Comparison of ENCODE assay signal across 8 mouse cellular contexts in genomic region chr16:30060412-30060811, GRCm38 (mm10). TPM values are rescaled to one million over a fixed set of nuclear protein-coding genes. Genes with fewer than 3 reads are reported as not detected.
DNase-seq lines count a peak whose midpoint lies in the region; ATAC-seq and TF ChIP-seq lines count a peak whose summit lies in the region.

No protein-coding gene starts in this region.

- TF ChIP-seq EP300 in heart, adult 2 months (IDR thresholded peaks at IDR 0.05; ENCODE audit: insufficient read depth, low read depth, low read length) = no peak

- no peaks in the 10 kb centered on the region; the same call in none of the 2 replicates for H3K27me3 ChIP-seq in hindbrain, postnatal 0 days (ENCODE audit: insufficient read depth, low read length)
- H3K27me3 ChIP-seq in hindbrain, embryonic 11.5 days (ENCODE audit: control insufficient read depth, insufficient read depth, low read length) = peaks cover 56% of the 10 kb centered on the region
- H3K27me3 ChIP-seq in heart, adult 2 months (ENCODE audit: control insufficient read depth, insufficient read depth, low read length) = no peaks in the 10 kb centered on the region
- H3K27me3 ChIP-seq in kidney, embryonic 16.5 days (ENCODE audit: insufficient read depth, low read length) = 0 out of 2 replicates have a peak, but pooled peaks cover 2% of the 10 kb centered on the region

- TF ChIP-seq POLR2A in heart, adult 2 months (IDR thresholded peaks at IDR 0.05; ENCODE audit: insufficient read depth, low read depth, low read length) = no peak

- H3K4me1 ChIP-seq in hindbrain, postnatal 0 days (ENCODE audit: insufficient read depth, low read length) = peaks cover 7% of the 10 kb centered on the region; the same call in 1 of the 2 replicates
- peaks cover 3% of the 10 kb centered on the region; the same call in 1 of the 2 replicates for H3K4me1 ChIP-seq in hindbrain, embryonic 11.5 days (replicated peaks; ENCODE audit: control insufficient read depth, insufficient read depth, low read length)
- peaks cover 9% of the 10 kb centered on the region for H3K4me1 ChIP-seq in heart, adult 2 months (ENCODE audit: control insufficient read depth, insufficient read depth, low read length)
- peaks cover 51% of the 10 kb centered on the region for H3K4me1 ChIP-seq in kidney, embryonic 16.5 days (ENCODE audit: insufficient read depth, low read length)

- H3K9ac ChIP-seq in hindbrain, postnatal 0 days (replicated peaks; ENCODE audit: low read length) = no peak overlapping the region
- no peak overlapping the region for H3K9ac ChIP-seq in hindbrain, embryonic 11.5 days (ENCODE audit: low read depth, low read length)
- H3K9ac ChIP-seq in heart, adult 2 months (ENCODE audit: low read depth, low read length) = peak overlapping the region; percentile 18; the same call in 1 of the 2 replicates
- peak overlapping the region; percentile 36 for H3K9ac ChIP-seq in kidney, embryonic 16.5 days (replicated peaks; ENCODE audit: low read length)

- no peaks in the 10 kb centered on the region for H3K9me3 ChIP-seq in hindbrain, postnatal 0 days (ENCODE audit: low read length)
- no peaks in the 10 kb centered on the region for H3K9me3 ChIP-seq in hindbrain, embryonic 11.5 days (ENCODE audit: control insufficient read depth, low read length)
- no peaks in the 10 kb centered on the region for H3K9me3 ChIP-seq in kidney, embryonic 16.5 days (ENCODE audit: low read length)

- no peaks in the 10 kb centered on the region for H3K36me3 ChIP-seq in hindbrain, postnatal 0 days (ENCODE audit: insufficient read depth, low read length)
- no peaks in the 10 kb centered on the region for H3K36me3 ChIP-seq in hindbrain, embryonic 11.5 days (ENCODE audit: control insufficient read depth, insufficient read depth, low read length)
- H3K36me3 ChIP-seq in heart, adult 2 months (ENCODE audit: control insufficient read depth, insufficient read depth, low read length) = no peaks in the 10 kb centered on the region
- no peaks in the 10 kb centered on the region for H3K36me3 ChIP-seq in kidney, embryonic 16.5 days (ENCODE audit: insufficient read depth, low read length)

- TF ChIP-seq CTCF in hindbrain, postnatal 0 days (IDR thresholded peaks at IDR 0.05; ENCODE audit: low read depth) = no peak
- TF ChIP-seq CTCF in heart, adult 2 months (IDR thresholded peaks at IDR 0.05) = no peak

- no peak for ATAC-seq in hindbrain, postnatal 0 days
- no peak for ATAC-seq in hindbrain, embryonic 11.5 days (ENCODE audit: low FRiP score)
- no peak for ATAC-seq in kidney, embryonic 16.5 days (ENCODE audit: low FRiP score, low TSS enrichment)
- ATAC-seq in activated CD4-positive, CD25-positive, alpha-beta regulatory T cell, adult 4 months = no peak

- no peak overlapping the region for H3K27ac ChIP-seq in hindbrain, postnatal 0 days
- H3K27ac ChIP-seq in hindbrain, embryonic 11.5 days (ENCODE audit: low read depth, low read length) = no peak overlapping the region
- peak overlapping the region; percentile 26; the same call in 1 of the 2 replicates for H3K27ac ChIP-seq in heart, adult 2 months
- peak overlapping the region; percentile 79 for H3K27ac ChIP-seq in kidney, embryonic 16.5 days (ENCODE audit: low read length)

- intact Hi-C loops in heart, adult 2 months (cut with DNase I) = loop anchor here (10.0 kb wide), 1 partner anchor 426 kb away; no protein-coding TSS in a partner anchor

- no peaks in the 10 kb centered on the region for H3K79me2 ChIP-seq in heart, adult 2 months (replicated peaks; ENCODE audit: control insufficient read depth, insufficient read depth, low read length)

- no peak overlapping the region for H3K4me3 ChIP-seq in hindbrain, postnatal 0 days (ENCODE audit: low read length)
- H3K4me3 ChIP-seq in hindbrain, embryonic 11.5 days (ENCODE audit: low read depth, low read length) = no peak overlapping the region
- no peak overlapping the region for H3K4me3 ChIP-seq in heart, adult 2 months
- H3K4me3 ChIP-seq in kidney, embryonic 16.5 days (ENCODE audit: low read length) = 0 out of 2 replicates have a peak overlapping the region, but pooled peaks have one; percentile 6

- 0 out of 2 replicates have a peak overlapping the region, but pooled peaks have one; percentile 8 for H3K4me2 ChIP-seq in hindbrain, postnatal 0 days (ENCODE audit: low read depth, low read length)
- H3K4me2 ChIP-seq in hindbrain, embryonic 11.5 days (replicated peaks; ENCODE audit: low read depth, low read length) = no peak overlapping the region
- peak overlapping the region; percentile 33; the same call in 1 of the 2 replicates for H3K4me2 ChIP-seq in kidney, embryonic 16.5 days (replicated peaks; ENCODE audit: low read depth, low read length)

- peak; percentile 57 for DNase-seq in hindbrain, postnatal 0 days (ENCODE audit: low spot score)
- no peak for DNase-seq in hindbrain, embryonic 11.5 days (ENCODE audit: low spot score)
- DNase-seq in heart, adult 2 months = peak; percentile 46 to 61
- DNase-seq in lung, postnatal 4 days = peak; percentile 62 to 90
- DNase-seq in thymus, postnatal 36 days = no peak
- DNase-seq in urinary bladder, adult 18-20 months (ENCODE audit: low spot score in 2 of 2) = no peak

- WGBS in hindbrain, postnatal 0 days = 15% methylated on average over 8 of the region's 8 CpGs
- WGBS in hindbrain, embryonic 11.5 days = 5% methylated on average over 8 of the region's 8 CpGs
- WGBS in heart, adult 2 months = 28% methylated on average over 8 of the region's 8 CpGs
- 16% methylated on average over 8 of the region's 8 CpGs for WGBS in kidney, embryonic 16.5 days

RNA-seq across cellular contexts. Expression of gene Hes1, which starts 3.8 kb away (rescaled TPM):
- total RNA-seq in hindbrain, postnatal 0 days (2014; rRNA removed) = 9.2 and 19.8 TPM in 2 replicates
- 10.6 and 12.5 TPM in 2 replicates for polyA plus RNA-seq in hindbrain, postnatal 0 days (2015; fragmentation: Nextera tagmentation; extraction: Ambion mirVana)
- 28.8 and 32.9 TPM in 2 replicates for polyA plus RNA-seq in hindbrain, embryonic 11.5 days (2014; fragmentation: Nextera tagmentation; extraction: Ambion mirVana)
- 10 to 100 TPM; 16.2 to 21.4 TPM for total RNA-seq in heart, adult 2 months (2021)
- 27.1 and 44.6 TPM in 2 replicates for polyA plus RNA-seq in heart, adult 2 months (2012; rRNA removed)
- polyA plus RNA-seq in kidney, embryonic 16.5 days (2015; fragmentation: Nextera tagmentation; extraction: Ambion mirVana) = 45.5 and 45.7 TPM in 2 replicates
- polyA plus RNA-seq in activated CD4-positive, CD25-positive, alpha-beta regulatory T cell, adult 4 months (2017; shearing (Covaris generic)) = not detected

Comparison
In these comparisons a context has a peak if more than half of its experiments do, and no peak if none do; other contexts are left out.
1. DNase-seq: peak in hindbrain, postnatal 0 days (single experiment), heart, adult 2 months (2 of 2) and lung, postnatal 4 days (2 of 2); none in hindbrain, embryonic 11.5 days (single experiment), thymus, postnatal 36 days (0 of 2) and urinary bladder, adult 18-20 months (0 of 2).
2. H3K27ac ChIP-seq: peak in heart, adult 2 months (single experiment) and kidney, embryonic 16.5 days (single experiment); none in hindbrain, postnatal 0 days (single experiment) and hindbrain, embryonic 11.5 days (single experiment).
3. H3K9ac ChIP-seq: peak in heart, adult 2 months (single experiment) and kidney, embryonic 16.5 days (single experiment); none in hindbrain, postnatal 0 days (single experiment) and hindbrain, embryonic 11.5 days (single experiment).
4. RNA of gene Hes1, which starts 3.8 kb away (polyA plus RNA-seq): 45.5 to 45.7 TPM in kidney, embryonic 16.5 days, 27.1 to 44.6 TPM in heart, adult 2 months, 28.8 to 32.9 TPM in hindbrain, embryonic 11.5 days and 10.6 to 12.5 TPM in hindbrain, postnatal 0 days; not detected in activated CD4-positive, CD25-positive, alpha-beta regulatory T cell, adult 4 months; every median in the first group is over 10 times any median in the second.